Mouse (Mus musculus) spleen, adult 2 months (tissue): ENCODE measurements around the gene Cd200r3.

ENCODE experiments used
- CTCF ChIP-seq: fragments of 200-500 bp; IDR thresholded peaks from 2 replicates; pipeline ENCODE4 v1.5.1; 2011; ENCODE audit warnings: mild to moderate bottlenecking, inconsistent platforms; ENCODE audit not compliant: insufficient read depth, insufficient read length, insufficient replicate concordance; ENCODE audit errors: extremely low read depth
- POLR2A ChIP-seq: fragments of 200-500 bp; IDR thresholded peaks from 2 replicates; pipeline ENCODE4 v1.6.1; 2011; ENCODE audit warnings: low read depth, low read length, inconsistent platforms

DNA sequence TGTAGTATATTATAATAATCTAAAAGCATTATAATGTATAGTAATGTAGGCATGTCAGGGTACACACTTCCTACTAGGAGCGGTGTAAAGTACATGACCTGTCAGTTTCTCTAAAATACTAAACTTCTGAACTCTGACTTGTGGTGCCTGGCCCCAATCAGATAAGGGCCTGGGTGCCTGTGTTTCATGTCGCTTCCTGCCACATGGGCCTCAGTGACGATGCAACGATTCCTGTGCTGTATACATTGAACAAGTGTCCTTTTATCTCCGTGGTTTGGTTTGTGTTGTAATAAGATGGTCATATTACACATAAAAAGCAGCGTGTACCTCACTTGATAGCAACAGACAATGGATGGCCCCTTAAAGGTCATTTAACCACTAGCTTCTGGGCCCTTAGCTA, 81.8 kb downstream of the Cd200r3 start:
- TF ChIP-seq CTCF, result no peak
- TF ChIP-seq POLR2A, result no peak
